Mouse (Mus musculus): ENCODE measurements at regions not wholly inside any gene's neighbourhood (a gene's known extent, or its start where the extent isn't known, plus 50 kb on each side); places are given as distances from the start of the nearest gene placed in this dataset.

DNA sequence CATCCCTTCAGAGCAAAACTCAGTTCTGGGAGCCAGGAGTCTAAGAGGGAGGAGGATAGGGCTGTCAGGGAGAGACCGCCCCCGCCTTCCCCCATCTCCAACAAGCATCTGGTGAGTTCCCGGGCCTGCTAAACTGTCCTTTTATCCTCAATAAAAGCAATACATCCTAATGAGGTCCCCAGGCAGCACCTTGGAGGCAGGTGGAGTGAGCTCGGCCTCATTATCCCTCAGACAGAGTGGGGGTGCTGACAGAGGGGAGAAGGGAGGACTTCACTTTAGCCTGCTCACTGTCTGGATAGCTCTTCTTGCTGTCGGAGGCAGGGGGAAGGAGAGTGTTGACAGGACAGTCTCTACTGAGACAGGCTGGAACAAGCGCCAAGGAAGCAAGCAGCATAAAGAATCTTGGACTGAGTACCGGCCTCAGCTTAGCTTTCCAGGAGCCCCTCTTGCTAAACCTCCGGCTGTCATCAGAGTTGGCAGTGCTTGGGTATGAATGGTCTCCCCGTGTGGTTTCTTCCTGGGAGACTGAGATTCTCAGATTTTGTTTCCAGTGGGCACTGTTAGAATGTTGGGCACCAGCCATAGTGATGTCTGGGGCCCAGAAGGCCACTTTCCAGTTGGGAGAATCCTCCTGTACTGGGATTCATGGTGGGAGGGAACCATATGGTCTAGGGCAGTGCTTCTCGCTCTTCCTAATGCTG is 537.3 kb downstream of the Tbc1d22a start:
- no peak overlapping the region for H3K27ac ChIP-seq (ENCODE audit: control insufficient read depth, insufficient read depth, low read length)
- no peaks in the 10 kb centered on the region for H3K36me3 ChIP-seq (ENCODE audit: control insufficient read depth, insufficient read depth, low read length)
- H3K27me3 ChIP-seq (ENCODE audit: control insufficient read depth, insufficient read depth, low read length) = no peaks in the 10 kb centered on the region
- TF ChIP-seq POLR2A (IDR thresholded peaks at IDR 0.05; ENCODE audit: control insufficient read depth, extremely low read depth, insufficient read depth, low read length, poor library complexity) = no peak
- no peak for TF ChIP-seq CTCF (IDR thresholded peaks at IDR 0.05; ENCODE audit: borderline replicate concordance, control insufficient read depth, extremely low read depth, insufficient read depth, low read length, poor library complexity)
- H3K4me1 ChIP-seq (replicated peaks; ENCODE audit: control insufficient read depth, insufficient read depth, low read length) = no peaks in the 10 kb centered on the region
- WGBS = 74% methylated on average over 10 of the region's 10 CpGs
- DNase-seq = no peak
- H3K4me3 ChIP-seq (ENCODE audit: control insufficient read depth, insufficient read depth, low read length) = no peak overlapping the region

DNA sequence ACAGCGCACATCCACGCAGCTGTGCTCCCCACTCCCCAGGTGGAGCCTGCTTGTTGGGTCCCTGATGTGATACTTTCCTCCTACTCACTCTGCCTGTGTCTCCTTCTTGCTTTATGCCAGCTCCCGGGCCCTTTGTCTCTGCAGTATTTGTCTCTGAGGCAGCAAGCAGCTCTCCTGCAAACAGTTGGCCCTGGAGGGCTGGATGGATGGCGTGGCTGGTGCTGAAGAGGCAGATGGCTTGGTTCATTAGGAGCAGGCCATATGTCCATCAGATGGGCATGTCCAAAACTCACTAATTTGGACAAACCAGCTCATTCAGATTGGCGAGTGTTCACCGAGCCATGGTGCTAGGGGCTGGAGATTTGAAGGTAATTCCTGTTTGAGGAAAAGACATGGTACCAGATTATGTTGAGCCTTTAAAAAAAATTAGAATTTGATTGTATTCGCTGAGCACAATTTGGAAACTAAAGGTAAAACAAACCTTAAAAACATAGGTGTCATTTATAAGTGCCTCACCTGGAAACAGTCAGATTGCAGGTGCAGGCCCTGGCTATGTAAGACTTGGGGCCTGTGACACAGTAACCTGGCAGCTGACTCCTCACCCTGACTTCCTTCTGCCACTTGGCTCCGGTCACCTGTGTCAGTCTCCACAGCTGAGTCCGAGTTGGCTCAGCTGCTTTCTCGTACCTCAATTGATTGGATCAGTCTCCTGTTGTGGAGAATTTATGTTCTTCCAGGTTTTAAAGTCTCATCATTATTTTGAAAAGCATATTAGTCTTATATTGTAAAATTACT is 549.5 kb downstream of the Tbc1d22a start:
- no peak for DNase-seq
- Histone ChIP-seq H3K36me3 (ENCODE audit: control insufficient read depth, insufficient read depth, low read length) (no peaks in the 10 kb centered on the region), H3K27ac (ENCODE audit: control insufficient read depth, insufficient read depth, low read length) (no peak overlapping the region), H3K27me3 (ENCODE audit: control insufficient read depth, insufficient read depth, low read length) (no peaks in the 10 kb centered on the region), H3K4me1 (replicated peaks; ENCODE audit: control insufficient read depth, insufficient read depth, low read length) (no peaks in the 10 kb centered on the region), H3K4me3 (ENCODE audit: control insufficient read depth, insufficient read depth, low read length) (no peak overlapping the region)
- 94% methylated on average over 10 of the region's 10 CpGs for WGBS
- TF ChIP-seq POLR2A (IDR thresholded peaks at IDR 0.05; ENCODE audit: control insufficient read depth, extremely low read depth, insufficient read depth, low read length, poor library complexity) (no peak), CTCF (IDR thresholded peaks at IDR 0.05; ENCODE audit: borderline replicate concordance, control insufficient read depth, extremely low read depth, insufficient read depth, low read length, poor library complexity) (no peak)

DNA sequence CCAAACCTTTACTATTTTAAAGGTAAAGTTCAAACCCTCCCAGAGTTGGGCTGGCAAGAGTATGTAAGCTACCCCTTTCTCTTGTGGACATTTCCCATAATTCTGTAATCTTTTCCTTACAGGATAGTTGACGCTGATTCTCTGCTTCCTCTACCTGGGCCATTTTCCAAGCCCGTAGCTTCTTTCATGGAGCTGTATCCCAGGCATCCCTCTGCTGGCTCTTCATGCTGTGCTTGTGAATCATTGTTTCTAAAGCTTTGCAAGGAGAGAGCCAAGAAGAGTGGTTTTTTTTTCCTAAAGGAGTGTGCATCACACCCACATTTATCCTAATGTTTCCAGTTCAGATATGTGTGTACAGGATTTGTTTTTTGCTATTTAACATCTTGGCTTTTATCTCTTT is 553.4 kb downstream of the Tbc1d22a start:
- Histone ChIP-seq H3K27ac (ENCODE audit: control insufficient read depth, insufficient read depth, low read length) (no peak overlapping the region), H3K36me3 (ENCODE audit: control insufficient read depth, insufficient read depth, low read length) (no peaks in the 10 kb centered on the region), H3K4me1 (replicated peaks; ENCODE audit: control insufficient read depth, insufficient read depth, low read length) (no peaks in the 10 kb centered on the region), H3K27me3 (ENCODE audit: control insufficient read depth, insufficient read depth, low read length) (no peaks in the 10 kb centered on the region), H3K4me3 (ENCODE audit: control insufficient read depth, insufficient read depth, low read length) (no peak overlapping the region)
- 93% methylated on average over 2 of the region's 2 CpGs for WGBS
- no peak for TF ChIP-seq POLR2A (IDR thresholded peaks at IDR 0.05; ENCODE audit: control insufficient read depth, extremely low read depth, insufficient read depth, low read length, poor library complexity)
- TF ChIP-seq CTCF (IDR thresholded peaks at IDR 0.05; ENCODE audit: borderline replicate concordance, control insufficient read depth, extremely low read depth, insufficient read depth, low read length, poor library complexity) = no peak
- no peak for DNase-seq

DNA sequence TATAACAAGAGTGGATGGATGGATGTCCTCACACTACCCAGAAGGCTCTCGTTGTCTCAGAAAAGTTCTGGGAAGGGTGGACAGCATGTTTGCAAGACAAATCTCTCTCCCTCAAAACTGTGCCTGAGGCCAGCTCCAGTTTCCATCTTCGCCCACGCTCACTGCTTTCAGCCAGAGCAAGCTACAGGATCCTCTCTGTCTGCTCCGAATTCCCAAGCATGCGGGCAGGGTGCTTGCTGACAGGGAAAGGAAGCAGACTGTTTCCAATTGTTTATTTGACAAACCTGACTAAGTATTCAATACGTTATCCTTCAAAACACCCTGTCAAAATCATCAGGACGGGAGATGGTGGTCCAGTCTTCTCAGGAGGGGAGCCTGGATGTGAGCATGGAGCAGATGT is 558.8 kb downstream of the Tbc1d22a start:
- TF ChIP-seq CTCF (IDR thresholded peaks at IDR 0.05; ENCODE audit: borderline replicate concordance, control insufficient read depth, extremely low read depth, insufficient read depth, low read length, poor library complexity) = no peak
- no peak for TF ChIP-seq POLR2A (IDR thresholded peaks at IDR 0.05; ENCODE audit: control insufficient read depth, extremely low read depth, insufficient read depth, low read length, poor library complexity)
- no peak overlapping the region for H3K27ac ChIP-seq (ENCODE audit: control insufficient read depth, insufficient read depth, low read length)
- no peaks in the 10 kb centered on the region for H3K36me3 ChIP-seq (ENCODE audit: control insufficient read depth, insufficient read depth, low read length)
- WGBS = 69% methylated on average over 7 of the region's 7 CpGs
- no peaks in the 10 kb centered on the region for H3K4me1 ChIP-seq (replicated peaks; ENCODE audit: control insufficient read depth, insufficient read depth, low read length)
- no peaks in the 10 kb centered on the region for H3K27me3 ChIP-seq (ENCODE audit: control insufficient read depth, insufficient read depth, low read length)
- no peak for DNase-seq
- no peak overlapping the region for H3K4me3 ChIP-seq (ENCODE audit: control insufficient read depth, insufficient read depth, low read length)

DNA sequence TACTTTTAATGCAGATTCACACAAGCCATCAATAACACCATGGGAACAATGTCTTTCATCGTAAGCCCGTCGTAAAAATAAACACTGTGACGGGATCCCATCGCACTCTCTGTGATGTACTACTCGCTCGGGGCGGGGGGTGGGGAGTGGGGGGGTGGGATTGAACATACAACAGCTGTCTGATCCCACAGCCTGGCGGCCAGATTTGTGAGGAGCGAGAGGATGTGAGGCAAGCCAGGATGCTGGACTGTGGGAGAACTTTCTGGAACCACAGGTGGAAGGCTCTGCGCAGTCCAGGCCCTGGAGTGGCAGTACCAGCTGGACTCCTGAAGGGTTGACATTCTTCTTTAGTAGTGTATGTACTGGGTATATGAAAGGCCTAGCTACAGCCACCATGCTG is 563.7 kb downstream of the Tbc1d22a start:
- H3K4me1 ChIP-seq (replicated peaks; ENCODE audit: control insufficient read depth, insufficient read depth, low read length) = no peaks in the 10 kb centered on the region
- no peak for DNase-seq
- no peaks in the 10 kb centered on the region for H3K36me3 ChIP-seq (ENCODE audit: control insufficient read depth, insufficient read depth, low read length)
- no peaks in the 10 kb centered on the region for H3K27me3 ChIP-seq (ENCODE audit: control insufficient read depth, insufficient read depth, low read length)
- 96% methylated on average over 11 of the region's 11 CpGs for WGBS
- no peak for TF ChIP-seq POLR2A (IDR thresholded peaks at IDR 0.05; ENCODE audit: control insufficient read depth, extremely low read depth, insufficient read depth, low read length, poor library complexity)
- TF ChIP-seq CTCF (IDR thresholded peaks at IDR 0.05; ENCODE audit: borderline replicate concordance, control insufficient read depth, extremely low read depth, insufficient read depth, low read length, poor library complexity) = no peak
- no peak overlapping the region for H3K4me3 ChIP-seq (ENCODE audit: control insufficient read depth, insufficient read depth, low read length)
- no peak overlapping the region for H3K27ac ChIP-seq (ENCODE audit: control insufficient read depth, insufficient read depth, low read length)

DNA sequence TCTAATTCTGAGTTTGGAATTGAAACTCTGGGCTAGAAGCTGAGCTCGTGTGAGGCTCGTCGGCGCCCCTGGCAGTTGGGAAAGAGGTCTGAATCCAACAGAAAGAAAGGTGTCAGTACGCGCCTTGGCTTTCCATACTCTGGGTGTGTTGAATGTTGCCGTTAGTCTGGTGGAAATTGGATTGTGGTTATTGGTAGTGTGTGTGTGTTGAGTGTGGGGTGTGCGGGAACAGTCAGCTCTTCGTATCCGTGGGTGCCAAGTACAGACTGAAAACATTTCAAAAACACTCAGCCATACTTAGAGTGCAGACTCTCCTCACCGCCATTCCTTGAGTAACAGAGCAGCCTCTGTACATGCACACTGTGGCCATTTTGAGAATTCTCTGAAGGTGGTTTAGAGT is 566.9 kb downstream of the Tbc1d22a start:
- no peaks in the 10 kb centered on the region for H3K4me1 ChIP-seq (replicated peaks; ENCODE audit: control insufficient read depth, insufficient read depth, low read length)
- H3K27me3 ChIP-seq (ENCODE audit: control insufficient read depth, insufficient read depth, low read length) = no peaks in the 10 kb centered on the region
- no peak overlapping the region for H3K27ac ChIP-seq (ENCODE audit: control insufficient read depth, insufficient read depth, low read length)
- TF ChIP-seq CTCF (IDR thresholded peaks at IDR 0.05; ENCODE audit: borderline replicate concordance, control insufficient read depth, extremely low read depth, insufficient read depth, low read length, poor library complexity) (no peak), POLR2A (IDR thresholded peaks at IDR 0.05; ENCODE audit: control insufficient read depth, extremely low read depth, insufficient read depth, low read length, poor library complexity) (no peak)
- 94% methylated on average over 11 of the region's 11 CpGs for WGBS
- H3K36me3 ChIP-seq (ENCODE audit: control insufficient read depth, insufficient read depth, low read length) = no peaks in the 10 kb centered on the region
- no peak for DNase-seq
- H3K4me3 ChIP-seq (ENCODE audit: control insufficient read depth, insufficient read depth, low read length) = no peak overlapping the region

Data from thymus, adult 2 months (tissue).